Mouse (Mus musculus): Measurements from ENCODE around the gene Ndufv2.

DNA sequence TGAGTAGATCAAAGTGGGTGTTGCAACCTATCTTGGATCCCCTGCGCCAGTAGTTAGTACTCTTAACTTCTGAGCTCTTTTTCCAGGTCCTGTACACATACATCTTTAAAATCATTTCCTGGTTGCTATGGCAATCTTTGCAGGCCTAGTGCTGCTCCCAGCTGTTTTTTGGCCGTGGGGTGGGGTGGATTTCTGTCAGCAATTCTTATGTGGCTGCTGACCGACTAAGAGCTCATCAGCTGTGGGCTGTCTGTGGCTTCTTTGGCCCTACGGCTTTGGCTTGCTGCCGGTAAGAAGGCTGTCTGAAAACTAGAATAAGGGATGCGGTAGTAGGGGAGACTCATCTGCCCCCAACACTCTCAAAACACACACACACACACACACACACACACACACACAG is 9.4 kb upstream of the Ndufv2 start:
- TF ChIP-seq HCFC1 (IDR thresholded peaks at IDR 0.05; ENCODE audit: borderline replicate concordance, insufficient read depth, low read length), result no peak
- TF ChIP-seq MAFK (IDR thresholded peaks at IDR 0.05; ENCODE audit: insufficient read depth, low read depth, low read length), result no peak
